Mouse (Mus musculus): ENCODE data around the gene Nrxn3. TPM values are rescaled to one million over a fixed set of nuclear protein-coding genes. Genes with fewer than 3 reads are reported as not detected.

Nrxn3 gene
- polyA plus RNA-seq, 1 experiment: 0.08 TPM

DNA sequence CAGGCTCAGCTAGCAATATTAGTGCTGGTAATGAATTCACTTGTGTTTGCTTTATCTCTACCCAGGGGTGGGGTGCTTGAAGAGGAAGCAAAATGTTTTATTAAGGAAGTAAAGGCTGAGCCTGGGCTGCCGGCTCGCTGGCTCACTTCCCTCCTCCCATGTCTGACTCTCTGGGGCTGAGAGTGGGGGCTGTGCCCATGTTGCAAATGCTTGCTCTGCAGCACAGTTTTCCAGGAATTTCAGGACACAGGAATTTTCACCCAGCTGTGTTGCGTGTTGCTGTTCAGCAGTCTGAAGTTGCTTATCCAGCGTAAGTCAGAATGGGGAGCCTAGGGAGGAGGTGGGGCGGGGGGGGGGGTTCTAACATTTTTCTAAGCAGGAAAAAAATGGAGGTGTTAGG lies 89.5 kb downstream of the Nrxn3 start:
- DNase-seq (ENCODE audit: low read depth): no peak

DNA sequence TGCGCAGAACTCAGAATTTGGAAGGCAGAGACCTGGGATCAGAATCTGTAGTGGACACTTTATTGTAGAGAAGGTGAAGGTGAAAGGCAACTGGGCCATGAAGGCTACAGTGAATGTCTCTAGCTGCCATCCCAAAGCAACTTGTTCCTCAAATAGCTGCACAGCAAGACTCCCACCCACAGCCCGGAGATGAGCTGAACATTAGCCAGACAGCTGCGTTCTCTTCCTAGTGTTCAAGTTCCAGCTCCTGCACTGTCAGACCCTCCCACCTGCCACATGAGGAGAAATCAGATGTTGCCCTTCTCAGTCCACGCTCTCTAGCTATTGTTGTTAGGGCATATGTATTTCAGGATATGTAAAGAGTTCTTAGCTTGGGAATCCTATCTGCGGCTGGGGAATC lies 94.2 kb downstream of the Nrxn3 start:
- DNase-seq (ENCODE audit: low read depth): no peak

DNA sequence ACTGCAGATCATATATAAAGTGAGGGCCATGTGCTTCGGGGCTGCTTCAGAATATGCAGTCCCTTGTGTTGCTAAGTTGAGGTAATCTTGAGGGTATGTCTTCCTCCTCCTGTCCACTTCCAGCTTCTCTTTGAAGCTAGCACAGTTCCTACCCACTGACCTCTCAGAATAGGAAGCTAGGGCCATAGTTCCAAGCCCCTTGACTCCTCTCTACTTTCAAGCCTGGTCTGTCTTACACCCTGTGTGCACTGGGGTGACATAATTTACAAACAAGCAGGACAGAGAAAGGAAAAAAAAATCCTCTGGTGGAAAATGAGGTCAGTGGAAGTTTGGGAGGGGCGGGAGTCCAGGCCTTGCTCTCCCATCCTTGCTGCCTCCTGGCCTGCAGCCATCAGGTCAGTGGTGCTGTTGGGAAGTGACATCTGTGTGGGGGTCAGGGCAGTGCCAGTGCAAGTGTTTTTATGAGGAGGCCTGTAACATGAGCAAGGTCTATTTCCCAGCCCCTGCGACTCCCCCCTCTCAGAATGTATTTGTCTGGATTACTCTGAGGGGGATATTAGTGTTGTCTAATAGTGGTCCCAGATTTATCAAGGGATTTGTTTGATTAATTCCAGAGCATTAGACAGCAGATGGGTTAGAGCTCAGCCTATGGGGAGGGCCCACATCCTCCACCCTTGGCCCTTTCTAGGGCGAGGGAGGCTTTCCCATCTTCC lies 96.1 kb downstream of the Nrxn3 start:
- no peak for DNase-seq (ENCODE audit: low read depth)

- DNase-seq (ENCODE audit: low read depth): no peak
These were observed 96.6 kb downstream of the Nrxn3 start for GRCm38 (mm10) chr12:88819335-88819709.

DNA sequence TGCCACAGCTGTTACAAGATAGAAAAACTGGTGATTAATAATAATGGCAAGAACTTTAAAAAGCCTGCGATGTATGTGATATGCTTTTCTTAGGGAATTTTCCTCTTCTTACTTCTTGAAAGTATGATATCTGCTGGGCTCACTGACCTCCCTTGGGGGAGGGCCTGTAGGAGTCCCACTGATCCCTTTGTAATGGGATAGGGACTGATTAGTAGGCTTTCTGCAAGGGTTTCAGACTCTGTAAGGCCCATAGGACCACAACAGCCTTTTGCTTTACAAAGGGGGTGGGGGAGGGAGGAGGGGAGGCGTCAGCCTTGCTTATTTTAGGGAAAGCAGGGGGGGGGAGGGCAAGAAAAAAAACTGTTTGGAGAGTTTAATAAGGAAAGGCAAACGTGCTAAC lies 97.5 kb downstream of the Nrxn3 start:
- DNase-seq (ENCODE audit: low read depth): no peak

GRCm38 (mm10) chr12:88830851-88831250 lies 108.2 kb downstream of the Nrxn3 start:
- no peak for DNase-seq (ENCODE audit: low read depth)

DNA sequence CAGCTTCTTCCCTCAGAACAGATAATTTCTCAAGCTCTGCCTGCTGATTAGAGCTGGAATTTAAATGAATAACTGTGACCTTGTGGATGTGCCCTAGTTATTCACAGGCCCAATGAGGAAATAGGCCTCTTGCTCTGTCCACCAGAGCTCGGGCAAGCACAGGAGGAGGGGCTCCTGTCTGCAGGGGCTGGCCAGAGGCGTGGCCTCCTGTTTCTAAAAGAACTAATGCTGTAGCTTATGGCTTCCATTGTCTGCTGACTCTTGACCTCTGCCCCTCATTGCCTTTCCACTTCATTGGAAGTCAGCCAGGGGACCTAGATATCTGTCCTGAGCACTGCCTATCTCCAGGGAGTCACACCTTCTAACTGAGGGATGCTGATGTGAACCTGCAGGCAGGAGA lies 113.1 kb downstream of the Nrxn3 start:
- DNase-seq (ENCODE audit: low read depth): no peak

- DNase-seq (ENCODE audit: low read depth): no peak
These were observed 117.0 kb downstream of the Nrxn3 start for GRCm38 (mm10) chr12:88839724-88840123.

GRCm38 (mm10) chr12:88841350-88841749 lies 118.7 kb downstream of the Nrxn3 start:
- no peak for DNase-seq (ENCODE audit: low read depth)

GRCm38 (mm10) chr12:88850400-88851179 lies 127.9 kb downstream of the Nrxn3 start:
- DNase-seq (ENCODE audit: low read depth): no peak

DNA sequence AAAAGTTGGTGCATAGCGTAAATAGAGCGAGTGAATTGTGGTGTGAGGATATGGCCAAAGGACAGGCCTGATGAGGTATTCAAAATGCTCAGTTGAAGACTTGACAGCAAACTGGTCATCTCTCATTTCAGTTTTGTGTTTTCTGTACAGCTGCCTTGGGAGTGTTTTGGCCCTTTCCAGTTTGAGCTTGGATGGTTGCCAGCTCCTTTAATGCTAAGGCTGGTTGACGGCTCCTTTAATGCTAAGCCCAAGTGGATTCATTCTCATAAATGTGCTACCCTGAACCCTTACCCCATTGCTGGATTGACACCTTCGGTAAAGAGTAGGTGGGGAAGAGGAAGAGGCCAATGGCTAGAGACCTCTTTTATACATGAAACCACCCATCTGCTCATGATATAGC lies 131.4 kb downstream of the Nrxn3 start:
- DNase-seq (ENCODE audit: low read depth): no peak

GRCm38 (mm10) chr12:88857701-88858100 lies 135.0 kb downstream of the Nrxn3 start:
- no peak for DNase-seq (ENCODE audit: low read depth)

GRCm38 (mm10) chr12:88859456-88860345 lies 137.0 kb downstream of the Nrxn3 start:
- DNase-seq (ENCODE audit: low read depth): no peak

- no peak for DNase-seq (ENCODE audit: low read depth)
These were observed 137.7 kb downstream of the Nrxn3 start for GRCm38 (mm10) chr12:88860397-88860796.

DNA sequence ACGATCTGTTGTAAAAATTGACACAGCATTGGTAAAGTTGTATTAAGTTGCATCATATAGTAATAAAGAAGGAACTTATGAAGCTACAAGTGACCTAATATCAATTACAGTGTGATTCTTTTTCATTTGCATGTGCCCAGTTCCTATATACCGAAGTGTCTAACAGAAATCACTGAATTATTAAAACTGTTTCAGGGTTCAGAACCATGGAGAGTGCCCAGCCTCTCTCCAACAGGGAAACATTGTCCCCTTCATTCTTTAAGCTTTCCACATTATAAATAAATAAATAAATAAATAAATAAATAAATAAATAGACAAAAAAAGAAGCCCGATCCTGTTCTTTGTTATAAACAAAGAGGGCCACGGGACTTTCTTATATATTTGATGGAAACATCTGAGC lies 140.4 kb downstream of the Nrxn3 start:
- no peak for DNase-seq (ENCODE audit: low read depth)

DNA sequence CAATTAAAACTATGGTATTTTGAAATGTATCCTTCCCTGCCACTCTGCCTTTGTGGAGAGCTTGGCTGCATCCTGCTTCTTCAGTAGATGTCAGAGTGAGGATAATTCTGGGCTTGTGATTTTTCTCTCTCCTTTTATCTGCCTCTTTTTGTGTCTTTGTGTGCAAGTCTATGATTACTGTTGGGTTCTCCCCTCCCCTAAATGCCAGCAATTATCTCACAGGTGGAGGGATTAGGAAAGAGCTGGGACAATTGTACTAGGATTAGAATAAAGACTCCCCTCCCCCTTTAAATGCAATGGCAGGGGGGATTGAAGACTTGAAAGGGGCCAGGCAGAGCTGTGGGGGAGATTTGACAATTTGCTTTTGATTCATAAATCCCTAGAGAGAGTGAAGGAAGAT lies 145.6 kb downstream of the Nrxn3 start:
- DNase-seq (ENCODE audit: low read depth): no peak

- no peak for DNase-seq (ENCODE audit: low read depth)
These were observed 174.7 kb downstream of the Nrxn3 start for GRCm38 (mm10) chr12:88897331-88897730.

DNA sequence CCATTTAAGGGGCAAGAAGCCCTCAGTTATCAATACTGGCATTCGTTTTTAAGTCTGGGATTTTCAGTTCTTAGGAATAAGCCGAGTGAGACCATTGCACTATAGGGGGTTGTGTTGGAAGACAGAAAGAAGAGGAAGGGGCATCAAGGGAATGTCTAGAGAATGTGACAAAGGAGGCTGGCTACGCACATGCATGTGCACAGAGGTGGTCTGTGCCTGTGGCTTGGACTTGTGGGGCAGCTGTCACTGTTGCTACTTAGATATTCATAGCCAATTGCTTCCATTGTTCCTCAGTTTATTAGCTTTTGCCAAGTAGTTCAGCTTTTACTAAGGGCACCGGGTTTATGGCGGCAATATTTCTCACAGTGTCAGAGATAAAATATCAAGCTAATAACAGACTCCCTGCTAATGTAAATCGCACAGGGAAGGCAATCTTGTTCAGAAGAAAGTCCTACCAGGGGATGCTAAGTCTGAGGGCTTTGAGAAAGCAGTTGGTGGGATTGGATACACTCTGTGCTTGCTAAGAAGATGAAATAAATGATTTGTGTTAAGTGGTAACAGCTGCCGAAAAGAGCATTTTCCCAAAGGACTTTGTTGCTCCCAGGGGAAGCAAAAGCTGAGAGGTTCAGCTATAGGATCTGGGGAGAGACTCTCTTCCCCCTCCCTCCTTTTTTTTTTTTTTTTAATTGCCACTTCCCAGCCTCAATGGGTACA lies 177.5 kb downstream of the Nrxn3 start:
- DNase-seq (ENCODE audit: low read depth): no peak

DNA sequence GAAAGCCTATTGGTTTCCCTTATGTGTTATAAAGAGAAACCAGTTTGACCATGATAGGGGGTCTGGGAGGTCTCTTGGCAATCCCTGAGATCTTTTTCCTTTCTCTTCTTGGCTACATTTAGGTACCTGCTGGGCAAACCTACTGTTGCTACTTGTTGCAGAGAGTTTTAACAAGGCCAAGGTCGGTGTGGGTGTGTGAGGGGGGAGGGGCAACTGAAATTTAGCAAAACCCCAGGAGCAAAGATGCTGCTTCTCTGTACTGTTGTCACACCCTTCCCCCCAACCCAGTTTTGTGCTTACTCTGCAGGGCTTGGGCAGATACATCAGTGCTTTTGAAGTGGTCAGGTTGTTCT lies 178.0 kb downstream of the Nrxn3 start:
- no peak for DNase-seq (ENCODE audit: low read depth)

- DNase-seq (ENCODE audit: low read depth): no peak
These were observed 188.1 kb downstream of the Nrxn3 start for GRCm38 (mm10) chr12:88910761-88911160.

GRCm38 (mm10) chr12:88916752-88917151 lies 194.1 kb downstream of the Nrxn3 start:
- no peak for DNase-seq (ENCODE audit: low read depth)

DNA sequence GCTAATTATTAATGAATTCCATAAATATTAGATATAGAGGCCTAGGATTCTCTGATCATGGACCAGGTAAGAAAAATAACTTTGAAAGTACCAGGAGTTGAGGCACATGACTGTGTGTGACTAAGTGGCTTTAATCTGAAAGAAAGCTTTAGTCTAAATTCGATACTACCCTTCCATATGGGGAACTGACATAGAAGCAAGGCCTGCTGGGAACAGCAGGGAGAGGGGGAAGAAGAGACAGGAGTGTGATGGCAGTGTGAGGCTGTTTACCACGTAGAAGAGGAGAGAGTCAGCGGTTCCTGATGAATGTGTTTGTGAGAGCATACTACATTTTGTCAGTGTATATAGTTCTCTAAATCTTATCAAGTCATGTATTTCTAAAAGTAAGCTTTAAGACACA lies 202.2 kb downstream of the Nrxn3 start:
- no peak for DNase-seq (ENCODE audit: low read depth)
